In the genomic region with DNA sequence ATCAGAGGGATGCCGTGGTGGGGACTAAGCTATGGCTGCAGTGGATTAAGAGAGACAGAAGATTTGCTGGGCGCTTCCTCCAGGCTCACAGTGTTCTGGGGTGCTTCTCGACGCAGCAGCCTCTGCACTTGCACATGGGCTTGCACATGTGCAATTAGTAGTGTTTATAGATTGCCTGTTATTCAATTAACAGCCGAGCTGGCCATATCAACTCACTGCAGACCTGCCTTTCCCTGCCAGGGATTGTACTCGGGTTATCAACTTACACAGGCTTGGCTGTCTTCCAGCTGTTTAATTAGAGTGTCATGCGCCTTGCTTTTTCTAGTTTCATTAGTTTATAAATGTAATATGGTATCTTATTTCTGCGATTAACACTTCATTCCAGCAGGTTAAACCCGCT, we compare ENCODE assay signal across 11 mouse cellular contexts.
DNase-seq lines count a peak whose midpoint lies in the region; ATAC-seq lines count a peak whose summit lies in the region.
"Had no signal": no experiment of that assay in that cellular context is flagged by ENCODE, and none has a peak within 500 bp of the region (broad histone marks: within the 10 kb centered on the region; RNA-seq: fewer than 3 reads in every experiment).

No protein-coding gene starts in this region.

- H3K27ac ChIP-seq in embryonic facial prominence, embryonic 11.5 days (replicated peaks; ENCODE audit: low read depth, low read length), result no peak overlapping the region
- no peak overlapping the region for H3K27ac ChIP-seq in embryonic facial prominence, embryonic 10.5 days (replicated peaks)
- H3K27ac ChIP-seq in midbrain, embryonic 14.5 days (replicated peaks; ENCODE audit: low read depth, low read length), result no peak overlapping the region
- no peak overlapping the region for H3K27ac ChIP-seq in midbrain, embryonic 10.5 days (replicated peaks)
- no peak overlapping the region for H3K27ac ChIP-seq in intestine, embryonic 16.5 days (ENCODE audit: low read length)
- H3K27ac ChIP-seq in stomach, embryonic 15.5 days, result no peak overlapping the region
- H3K27ac ChIP-seq: limb, embryonic 15.5 days; neural tube, embryonic 12.5 days had no signal

- H3K27me3 ChIP-seq in embryonic facial prominence, embryonic 11.5 days (ENCODE audit: control insufficient read depth, insufficient read depth, low read length), result no peaks in the 10 kb centered on the region
- no peaks in the 10 kb centered on the region for H3K27me3 ChIP-seq in embryonic facial prominence, embryonic 10.5 days (replicated peaks; ENCODE audit: low read depth, poor library complexity, severe bottlenecking)
- no peaks in the 10 kb centered on the region for H3K27me3 ChIP-seq in midbrain, embryonic 14.5 days (ENCODE audit: control insufficient read depth, insufficient read depth, low read length)
- no peaks in the 10 kb centered on the region for H3K27me3 ChIP-seq in midbrain, embryonic 10.5 days (ENCODE audit: low read depth, poor library complexity, severe bottlenecking)
- no peaks in the 10 kb centered on the region for H3K27me3 ChIP-seq in intestine, embryonic 16.5 days (replicated peaks; ENCODE audit: control insufficient read depth, insufficient read depth, low read length)
- H3K27me3 ChIP-seq in stomach, embryonic 15.5 days (replicated peaks), result no peaks in the 10 kb centered on the region
- H3K27me3 ChIP-seq: limb, embryonic 15.5 days; neural tube, embryonic 12.5 days had no signal

- H3K4me3 ChIP-seq in embryonic facial prominence, embryonic 11.5 days (ENCODE audit: low read depth, low read length), result no peak overlapping the region
- no peak overlapping the region for H3K4me3 ChIP-seq in embryonic facial prominence, embryonic 10.5 days
- H3K4me3 ChIP-seq in midbrain, embryonic 14.5 days (replicated peaks; ENCODE audit: low read depth, low read length), result no peak overlapping the region
- H3K4me3 ChIP-seq in midbrain, embryonic 10.5 days, result no peak overlapping the region
- H3K4me3 ChIP-seq in intestine, embryonic 16.5 days (ENCODE audit: low read length), result no peak overlapping the region
- H3K4me3 ChIP-seq in stomach, embryonic 15.5 days (replicated peaks), result no peak overlapping the region
- H3K4me3 ChIP-seq: limb, embryonic 15.5 days; neural tube, embryonic 12.5 days had no signal

- H3K4me1 ChIP-seq in embryonic facial prominence, embryonic 11.5 days (ENCODE audit: control insufficient read depth, insufficient read depth, low read length), result no peaks in the 10 kb centered on the region
- peaks cover 4% of the 10 kb centered on the region; the same call in 1 of the 2 replicates for H3K4me1 ChIP-seq in embryonic facial prominence, embryonic 10.5 days
- no peaks in the 10 kb centered on the region for H3K4me1 ChIP-seq in midbrain, embryonic 14.5 days (ENCODE audit: control insufficient read depth, insufficient read depth, low read length)
- no peaks in the 10 kb centered on the region for H3K4me1 ChIP-seq in midbrain, embryonic 10.5 days
- no peaks in the 10 kb centered on the region for H3K4me1 ChIP-seq in intestine, embryonic 16.5 days (ENCODE audit: control insufficient read depth, insufficient read depth, low read length)
- H3K4me1 ChIP-seq in stomach, embryonic 15.5 days, result no peaks in the 10 kb centered on the region
- H3K4me1 ChIP-seq: neural tube, embryonic 12.5 days had no signal

- 57% methylated on average over 9 of the region's 9 CpGs for WGBS in embryonic facial prominence, embryonic 11.5 days
- 72% methylated on average over 9 of the region's 9 CpGs for WGBS in embryonic facial prominence, embryonic 10.5 days
- 59% methylated on average over 9 of the region's 9 CpGs for WGBS in midbrain, embryonic 14.5 days
- 83% methylated on average over 9 of the region's 9 CpGs for WGBS in midbrain, embryonic 10.5 days
- 54% methylated on average over 9 of the region's 9 CpGs for WGBS in intestine, embryonic 16.5 days
- 38% methylated on average over 9 of the region's 9 CpGs for WGBS in stomach, embryonic 15.5 days

- no peaks in the 10 kb centered on the region for H3K36me3 ChIP-seq in embryonic facial prominence, embryonic 11.5 days (replicated peaks; ENCODE audit: control insufficient read depth, insufficient read depth, low read depth, low read length)
- peaks cover 9% of the 10 kb centered on the region; the same call in 1 of the 2 replicates for H3K36me3 ChIP-seq in embryonic facial prominence, embryonic 10.5 days (replicated peaks)
- H3K36me3 ChIP-seq in midbrain, embryonic 14.5 days (ENCODE audit: control insufficient read depth, insufficient read depth, low read length), result no peaks in the 10 kb centered on the region
- peaks cover 6% of the 10 kb centered on the region; the same call in 1 of the 2 replicates for H3K36me3 ChIP-seq in midbrain, embryonic 10.5 days
- H3K36me3 ChIP-seq in intestine, embryonic 16.5 days (ENCODE audit: control insufficient read depth, insufficient read depth, low read length), result no peaks in the 10 kb centered on the region
- no peaks in the 10 kb centered on the region for H3K36me3 ChIP-seq in stomach, embryonic 15.5 days
- H3K36me3 ChIP-seq: limb, embryonic 15.5 days; neural tube, embryonic 12.5 days had no signal

- ATAC-seq in embryonic facial prominence, embryonic 11.5 days (replicated peaks; ENCODE audit: insufficient number of reproducible peaks, low FRiP score, low TSS enrichment, low read depth), result peak; percentile 44; the same call in 1 of the 2 replicates
- no peak; the same call in 1 of the 2 replicates for ATAC-seq in midbrain, embryonic 14.5 days (ENCODE audit: low FRiP score, low TSS enrichment)
- peak; percentile 63 for ATAC-seq in intestine, embryonic 16.5 days
- peak; percentile 76; the same call in 1 of the 2 replicates for ATAC-seq in stomach, embryonic 15.5 days (ENCODE audit: insufficient read depth, low FRiP score, low read depth)

- H3K4me2 ChIP-seq in embryonic facial prominence, embryonic 11.5 days (ENCODE audit: low read depth, low read length), result no peak overlapping the region
- H3K4me2 ChIP-seq in midbrain, embryonic 14.5 days (ENCODE audit: low read length), result no peak overlapping the region
- no peak overlapping the region for H3K4me2 ChIP-seq in intestine, embryonic 16.5 days (ENCODE audit: low read depth, low read length)
- no peak overlapping the region for H3K4me2 ChIP-seq in stomach, embryonic 15.5 days
- H3K4me2 ChIP-seq: limb, embryonic 15.5 days; neural tube, embryonic 12.5 days had no signal

- no peaks in the 10 kb centered on the region for H3K9me3 ChIP-seq in embryonic facial prominence, embryonic 11.5 days (replicated peaks; ENCODE audit: control insufficient read depth, low read length)
- no peaks in the 10 kb centered on the region for H3K9me3 ChIP-seq in embryonic facial prominence, embryonic 10.5 days
- H3K9me3 ChIP-seq in midbrain, embryonic 14.5 days (ENCODE audit: control insufficient read depth, low read length), result no peaks in the 10 kb centered on the region
- no peaks in the 10 kb centered on the region for H3K9me3 ChIP-seq in midbrain, embryonic 10.5 days (replicated peaks)
- H3K9me3 ChIP-seq in intestine, embryonic 16.5 days (ENCODE audit: control insufficient read depth, low read length), result no peaks in the 10 kb centered on the region
- H3K9me3 ChIP-seq in stomach, embryonic 15.5 days, result no peaks in the 10 kb centered on the region
- H3K9me3 ChIP-seq: limb, embryonic 15.5 days; neural tube, embryonic 12.5 days had no signal

- peak; percentile 33 for DNase-seq in embryonic facial prominence, embryonic 11.5 days (ENCODE audit: low spot score)
- no peak for DNase-seq in embryonic facial prominence, embryonic 10.5 days (ENCODE audit: low spot score)
- DNase-seq in midbrain, embryonic 14.5 days, result peak; percentile 77
- no peak for DNase-seq in midbrain, embryonic 10.5 days (ENCODE audit: low spot score)
- DNase-seq in thymus, postnatal 0 days (ENCODE audit: low spot score), result no peak
- no peak for DNase-seq in frontal cortex, postnatal 36 days (ENCODE audit: low spot score in 2 of 2)
- DNase-seq: thymus, adult 2 months had no signal

- H3K9ac ChIP-seq in embryonic facial prominence, embryonic 11.5 days (replicated peaks; ENCODE audit: low read length), result no peak overlapping the region
- no peak overlapping the region for H3K9ac ChIP-seq in midbrain, embryonic 14.5 days (replicated peaks; ENCODE audit: low read length)
- H3K9ac ChIP-seq in intestine, embryonic 16.5 days (ENCODE audit: low read depth, low read length), result no peak overlapping the region
- H3K9ac ChIP-seq in stomach, embryonic 15.5 days, result no peak overlapping the region
- H3K9ac ChIP-seq: limb, embryonic 15.5 days; neural tube, embryonic 12.5 days had no signal

Comparison
In these comparisons a context has a peak if more than half of its experiments do, and no peak if none do; other contexts are left out.
1. DNase-seq: peak in embryonic facial prominence, embryonic 11.5 days (single experiment) and midbrain, embryonic 14.5 days (single experiment); none in embryonic facial prominence, embryonic 10.5 days (single experiment), midbrain, embryonic 10.5 days (single experiment), thymus, postnatal 0 days (single experiment) and frontal cortex, postnatal 36 days (0 of 2).